Mouse (Mus musculus) mouse trophoblast stem cell (cell line): ENCODE measurements around the gene Gdf15.

Experiments used
- in situ Hi-C, 2 experiments: fragments of 300-500 bp; cut with MseI, MboI; formaldehyde crosslinking; loops; 2 replicates in 1 of 2; 3 replicates in 1 of 2; pipeline ENCODE4 v1.15.1; 2025

Gene Gdf15

GRCm38 (mm10) chr8:70657739-70658138 is 25.5 kb upstream of the Gdf15 start:
- in situ Hi-C loops = loop anchor here in 1 of 2 experiments (5.0 kb wide), 1 partner anchor 35 kb away; no protein-coding TSS in a partner anchor

GRCm38 (mm10) chr8:70657214-70657613 is 25.0 kb upstream of the Gdf15 start:
- in situ Hi-C loops = loop anchor here in 1 of 2 experiments (5.0 kb wide), 1 partner anchor 35 kb away; no protein-coding TSS in a partner anchor

GRCm38 (mm10) chr8:70656193-70656790 is 24.0 kb upstream of the Gdf15 start:
- in situ Hi-C loops = loop anchor here in 1 of 2 experiments (5.0 kb wide), 1 partner anchor 34 kb away; no protein-coding TSS in a partner anchor

GRCm38 (mm10) chr8:70655469-70655868 is 23.2 kb upstream of the Gdf15 start:
- in situ Hi-C loops = loop anchor here in 1 of 2 experiments (5.0 kb wide), 1 partner anchor 33 kb away; no protein-coding TSS in a partner anchor

- in situ Hi-C loops = loop anchor here in 1 of 2 experiments (5.0 kb wide), 1 partner anchor 42 kb away; no protein-coding TSS in a partner anchor
Measured at GRCm38 (mm10) chr8:70654121-70654520, 21.9 kb upstream of the Gdf15 start.

GRCm38 (mm10) chr8:70653226-70653625 is 21.0 kb upstream of the Gdf15 start:
- in situ Hi-C loops = loop anchor here in 1 of 2 experiments (5.0 kb wide), 1 partner anchor 41 kb away; no protein-coding TSS in a partner anchor

GRCm38 (mm10) chr8:70650351-70650750 is 18.1 kb upstream of the Gdf15 start:
- in situ Hi-C loops = loop anchor here in 1 of 2 experiments (5.0 kb wide), 1 partner anchor 38 kb away; no protein-coding TSS in a partner anchor

GRCm38 (mm10) chr8:70649324-70649723 is 17.1 kb upstream of the Gdf15 start:
- in situ Hi-C loops = no loop called here

- in situ Hi-C loops = no loop called here
Measured at GRCm38 (mm10) chr8:70648921-70649320, 16.7 kb upstream of the Gdf15 start.

GRCm38 (mm10) chr8:70648164-70648442 is 15.8 kb upstream of the Gdf15 start:
- in situ Hi-C loops = no loop called here

- in situ Hi-C loops = no loop called here
Measured at GRCm38 (mm10) chr8:70647343-70648163, 15.3 kb upstream of the Gdf15 start.

- in situ Hi-C loops = no loop called here
Measured at GRCm38 (mm10) chr8:70646775-70647174, 14.5 kb upstream of the Gdf15 start.

GRCm38 (mm10) chr8:70646369-70646768 is 14.1 kb upstream of the Gdf15 start:
- in situ Hi-C loops = no loop called here

GRCm38 (mm10) chr8:70645501-70646224 is 13.4 kb upstream of the Gdf15 start:
- in situ Hi-C loops = no loop called here

GRCm38 (mm10) chr8:70644065-70644464 is 11.8 kb upstream of the Gdf15 start:
- in situ Hi-C loops = no loop called here

- in situ Hi-C loops = no loop called here
Measured at GRCm38 (mm10) chr8:70643019-70643418, 10.8 kb upstream of the Gdf15 start.

- in situ Hi-C loops = no loop called here
Measured at GRCm38 (mm10) chr8:70638752-70639151, 6.5 kb upstream of the Gdf15 start.

GRCm38 (mm10) chr8:70636838-70637237 is 4.6 kb upstream of the Gdf15 start:
- in situ Hi-C loops = no loop called here

GRCm38 (mm10) chr8:70635527-70635926 is 3.3 kb upstream of the Gdf15 start:
- in situ Hi-C loops = no loop called here

- in situ Hi-C loops = no loop called here
Measured at GRCm38 (mm10) chr8:70634066-70634465, 1.8 kb upstream of the Gdf15 start.

- in situ Hi-C loops = no loop called here
Measured at GRCm38 (mm10) chr8:70631436-70631835, 820 bp downstream of the Gdf15 start.
